Mouse (Mus musculus): Measurements from ENCODE around the gene Olfr1138. TPM values are rescaled to one million over a fixed set of nuclear protein-coding genes. Genes with fewer than 3 reads are reported as not detected.

Gene Olfr1138
- not detected in 2 replicates for polyA plus RNA-seq (2012; rRNA removed)

DNA sequence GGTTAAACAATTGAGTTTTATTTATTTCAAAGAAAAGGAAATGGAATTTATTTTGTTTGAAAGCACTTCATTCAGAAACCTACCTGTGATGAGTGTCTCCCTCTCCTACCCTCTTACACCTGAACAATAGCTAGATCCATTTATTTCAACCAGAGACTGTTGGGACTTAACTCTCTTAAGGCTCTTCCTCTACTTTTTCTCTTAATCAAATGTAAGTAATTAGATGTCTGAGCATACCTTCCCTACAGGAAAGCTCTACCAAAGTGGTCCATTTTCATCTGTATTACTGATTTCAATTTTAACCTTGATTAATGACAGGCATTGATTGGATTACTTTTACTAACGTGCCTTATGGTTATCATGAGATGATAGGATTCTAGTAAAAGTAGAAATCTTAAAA, at the start of gene Olfr1138:
Gene Olfr1138, minus strand, starts transcription at position 101 of the 400 bp plus-strand sequence.
- TF ChIP-seq POLR2A (IDR thresholded peaks at IDR 0.05; ENCODE audit: control insufficient read depth, extremely low read depth, insufficient read depth, low read length, poor library complexity) (no peak), CTCF (IDR thresholded peaks at IDR 0.05; ENCODE audit: borderline replicate concordance, control insufficient read depth, extremely low read depth, insufficient read depth, low read length, poor library complexity) (no peak)
- H3K27me3 ChIP-seq (ENCODE audit: control insufficient read depth, insufficient read depth, low read length): no peaks in the 10 kb centered on the region
- no peaks in the 10 kb centered on the region for H3K36me3 ChIP-seq (ENCODE audit: control insufficient read depth, insufficient read depth, low read length)
- H3K27ac ChIP-seq (ENCODE audit: control insufficient read depth, insufficient read depth, low read length): no peak within 1 kb of the TSS
- H3K4me1 ChIP-seq (replicated peaks; ENCODE audit: control insufficient read depth, insufficient read depth, low read length): no peaks in the 10 kb centered on the region
- no peak for DNase-seq
- 79% methylated on average over 1 of the region's 1 CpGs for WGBS
- H3K4me3 ChIP-seq (ENCODE audit: control insufficient read depth, insufficient read depth, low read length): no peak within 1 kb of the TSS

DNA sequence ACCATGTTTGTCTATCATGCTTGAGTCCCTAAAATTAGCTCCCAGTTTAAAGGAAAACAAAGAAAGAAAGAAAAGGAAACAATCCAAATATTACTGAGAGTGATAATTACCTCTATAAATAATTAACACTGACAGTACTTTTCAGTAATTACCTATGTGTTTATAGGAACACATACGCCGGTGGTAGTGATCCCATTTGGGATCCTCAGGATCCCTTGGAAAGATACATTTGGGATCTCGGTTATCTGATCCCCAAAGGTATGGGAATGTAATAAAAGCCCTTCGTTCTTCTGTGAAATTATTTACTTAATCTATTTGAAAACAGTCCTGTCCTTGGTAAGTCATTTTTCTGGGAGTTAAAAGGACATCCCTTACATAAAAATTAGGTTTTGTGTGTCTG, 39.4 kb upstream of the Olfr1138 start, which contains the start of gene Olfr152:
Gene Olfr152, plus strand, starts transcription at position 301 of the 400 bp plus-strand sequence.
- Histone ChIP-seq H3K27ac (ENCODE audit: control insufficient read depth, insufficient read depth, low read length) (no peak within 1 kb of the TSS), H3K27me3 (ENCODE audit: control insufficient read depth, insufficient read depth, low read length) (no peaks in the 10 kb centered on the region), H3K4me1 (replicated peaks; ENCODE audit: control insufficient read depth, insufficient read depth, low read length) (no peaks in the 10 kb centered on the region), H3K36me3 (ENCODE audit: control insufficient read depth, insufficient read depth, low read length) (no peaks in the 10 kb centered on the region), H3K4me3 (ENCODE audit: control insufficient read depth, insufficient read depth, low read length) (no peak within 1 kb of the TSS)
- TF ChIP-seq POLR2A (IDR thresholded peaks at IDR 0.05; ENCODE audit: control insufficient read depth, extremely low read depth, insufficient read depth, low read length, poor library complexity): no peak
- no peak for TF ChIP-seq CTCF (IDR thresholded peaks at IDR 0.05; ENCODE audit: borderline replicate concordance, control insufficient read depth, extremely low read depth, insufficient read depth, low read length, poor library complexity)
- DNase-seq: no peak
- WGBS: 86% methylated on average over 4 of the region's 4 CpGs

DNA sequence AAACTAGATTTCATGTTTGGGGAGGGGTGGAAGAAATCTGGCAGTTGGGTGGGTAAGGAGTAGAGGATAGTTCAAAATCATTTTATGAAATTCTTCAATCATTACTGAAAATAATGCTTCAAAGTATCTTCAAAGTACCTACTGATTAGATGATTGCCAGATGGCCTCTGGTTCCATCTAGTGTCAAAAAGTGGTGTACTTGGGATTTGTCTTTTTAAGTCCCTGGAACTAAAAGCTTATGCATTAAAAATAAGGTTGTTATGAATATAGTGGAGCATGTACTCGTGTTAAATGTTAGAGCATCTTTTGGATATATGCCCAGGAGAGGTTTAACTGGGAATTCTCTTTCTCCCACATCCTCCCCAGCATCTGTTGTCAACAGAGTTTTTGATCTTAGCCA, 36.4 kb upstream of the Olfr1138 start:
- H3K27me3 ChIP-seq (ENCODE audit: control insufficient read depth, insufficient read depth, low read length): no peaks in the 10 kb centered on the region
- 55% methylated on average over 1 of the region's 1 CpGs for WGBS
- TF ChIP-seq CTCF (IDR thresholded peaks at IDR 0.05; ENCODE audit: borderline replicate concordance, control insufficient read depth, extremely low read depth, insufficient read depth, low read length, poor library complexity): no peak
- no peak for TF ChIP-seq POLR2A (IDR thresholded peaks at IDR 0.05; ENCODE audit: control insufficient read depth, extremely low read depth, insufficient read depth, low read length, poor library complexity)

DNA sequence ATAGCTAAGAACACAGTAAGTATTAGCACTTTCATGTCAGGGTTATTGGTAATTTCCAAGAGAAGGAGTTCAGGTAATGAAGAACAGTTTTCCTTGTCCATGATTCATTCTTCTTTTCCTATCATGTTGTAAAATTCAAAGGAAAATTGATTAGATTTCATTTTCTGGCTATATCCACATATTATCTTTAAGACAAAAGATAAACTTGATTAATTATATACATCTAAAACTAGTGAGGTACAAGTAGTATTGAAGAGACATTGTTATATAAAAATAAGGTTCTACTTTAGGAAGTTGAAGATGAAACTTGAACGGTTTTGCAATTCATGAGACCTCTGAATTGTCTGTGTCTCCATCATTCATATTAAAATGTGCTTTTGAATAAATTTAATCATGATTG, 14.1 kb upstream of the Olfr1138 start, which contains the start of gene Olfr1141:
Gene Olfr1141, minus strand, starts transcription at position 101 of the 400 bp plus-strand sequence.
- H3K4me3 ChIP-seq (ENCODE audit: control insufficient read depth, insufficient read depth, low read length): no peak within 1 kb of the TSS
- TF ChIP-seq POLR2A (IDR thresholded peaks at IDR 0.05; ENCODE audit: control insufficient read depth, extremely low read depth, insufficient read depth, low read length, poor library complexity): no peak
- TF ChIP-seq CTCF (IDR thresholded peaks at IDR 0.05; ENCODE audit: borderline replicate concordance, control insufficient read depth, extremely low read depth, insufficient read depth, low read length, poor library complexity): no peak
- 82% methylated on average over 1 of the region's 1 CpGs for WGBS
- H3K27ac ChIP-seq (ENCODE audit: control insufficient read depth, insufficient read depth, low read length): no peak within 1 kb of the TSS
- no peak for DNase-seq
- H3K4me1 ChIP-seq (replicated peaks; ENCODE audit: control insufficient read depth, insufficient read depth, low read length): no peaks in the 10 kb centered on the region
- no peaks in the 10 kb centered on the region for H3K36me3 ChIP-seq (ENCODE audit: control insufficient read depth, insufficient read depth, low read length)
- H3K27me3 ChIP-seq (ENCODE audit: control insufficient read depth, insufficient read depth, low read length): no peaks in the 10 kb centered on the region

More for the DNA sequence above, 36.4 kb upstream of the Olfr1138 start:
- no peak overlapping the region for H3K27ac ChIP-seq (ENCODE audit: control insufficient read depth, insufficient read depth, low read length)
- no peaks in the 10 kb centered on the region for H3K4me1 ChIP-seq (replicated peaks; ENCODE audit: control insufficient read depth, insufficient read depth, low read length)
- no peak for DNase-seq
- no peaks in the 10 kb centered on the region for H3K36me3 ChIP-seq (ENCODE audit: control insufficient read depth, insufficient read depth, low read length)
- H3K4me3 ChIP-seq (ENCODE audit: control insufficient read depth, insufficient read depth, low read length): no peak overlapping the region

DNA sequence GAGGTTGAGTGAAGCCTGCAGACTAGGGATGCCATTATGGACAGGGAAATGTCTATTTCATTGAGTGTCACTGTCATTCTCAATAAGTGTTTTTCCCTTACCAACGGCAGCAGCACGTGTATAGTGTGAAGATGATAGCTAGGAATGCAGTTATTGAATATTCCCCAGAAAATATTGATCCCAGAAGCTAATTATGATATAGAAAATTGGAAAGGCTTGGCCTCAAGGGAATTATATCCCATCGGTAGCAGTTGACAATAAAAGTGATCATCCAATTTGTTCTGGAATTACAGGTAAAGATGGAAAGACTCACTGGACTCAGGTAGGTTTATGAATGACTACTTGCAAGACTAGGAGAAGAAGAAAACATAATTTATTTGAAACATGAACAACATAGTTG, 3.7 kb upstream of the Olfr1138 start, which contains the start of gene Olfr1140:
Gene Olfr1140, plus strand, starts transcription at position 301 of the 400 bp plus-strand sequence.
- no peak within 1 kb of the TSS for H3K4me3 ChIP-seq (ENCODE audit: control insufficient read depth, insufficient read depth, low read length)
- no peaks in the 10 kb centered on the region for H3K4me1 ChIP-seq (replicated peaks; ENCODE audit: control insufficient read depth, insufficient read depth, low read length)
- TF ChIP-seq POLR2A (IDR thresholded peaks at IDR 0.05; ENCODE audit: control insufficient read depth, extremely low read depth, insufficient read depth, low read length, poor library complexity): no peak
- TF ChIP-seq CTCF (IDR thresholded peaks at IDR 0.05; ENCODE audit: borderline replicate concordance, control insufficient read depth, extremely low read depth, insufficient read depth, low read length, poor library complexity): no peak
- no peak for DNase-seq
- no peaks in the 10 kb centered on the region for H3K36me3 ChIP-seq (ENCODE audit: control insufficient read depth, insufficient read depth, low read length)
- H3K27me3 ChIP-seq (ENCODE audit: control insufficient read depth, insufficient read depth, low read length): no peaks in the 10 kb centered on the region
- H3K27ac ChIP-seq (ENCODE audit: control insufficient read depth, insufficient read depth, low read length): no peak within 1 kb of the TSS
- 78% methylated on average over 3 of the region's 3 CpGs for WGBS

DNA sequence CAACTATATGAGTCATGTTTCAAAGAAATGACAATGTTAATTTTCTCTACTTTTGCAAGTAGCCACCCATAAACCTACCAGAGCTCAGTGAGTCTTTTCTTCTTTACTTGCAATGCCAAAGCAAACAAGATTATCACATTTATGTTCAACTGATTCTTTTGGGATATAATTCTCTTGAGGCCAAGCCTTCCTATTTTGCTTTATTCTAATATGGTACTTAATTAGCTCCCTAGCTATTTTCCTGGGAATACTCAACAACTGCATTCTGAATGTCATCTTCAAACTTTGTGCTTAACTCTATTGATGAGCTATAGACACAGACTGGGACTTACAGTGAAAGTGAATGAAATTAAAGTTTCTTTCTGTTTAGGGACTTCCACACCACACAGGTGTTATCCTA, 26.7 kb downstream of the Olfr1138 start, which contains the start of gene Olfr1137:
Gene Olfr1137, minus strand, starts transcription at position 101 of the 400 bp plus-strand sequence.
- DNase-seq: no peak
- TF ChIP-seq CTCF (IDR thresholded peaks at IDR 0.05; ENCODE audit: borderline replicate concordance, control insufficient read depth, extremely low read depth, insufficient read depth, low read length, poor library complexity) (no peak), POLR2A (IDR thresholded peaks at IDR 0.05; ENCODE audit: control insufficient read depth, extremely low read depth, insufficient read depth, low read length, poor library complexity) (no peak)
- Histone ChIP-seq H3K4me1 (replicated peaks; ENCODE audit: control insufficient read depth, insufficient read depth, low read length) (no peaks in the 10 kb centered on the region), H3K27me3 (ENCODE audit: control insufficient read depth, insufficient read depth, low read length) (no peaks in the 10 kb centered on the region), H3K27ac (ENCODE audit: control insufficient read depth, insufficient read depth, low read length) (no peak within 1 kb of the TSS), H3K4me3 (ENCODE audit: control insufficient read depth, insufficient read depth, low read length) (no peak within 1 kb of the TSS), H3K36me3 (ENCODE audit: control insufficient read depth, insufficient read depth, low read length) (no peaks in the 10 kb centered on the region)

DNA sequence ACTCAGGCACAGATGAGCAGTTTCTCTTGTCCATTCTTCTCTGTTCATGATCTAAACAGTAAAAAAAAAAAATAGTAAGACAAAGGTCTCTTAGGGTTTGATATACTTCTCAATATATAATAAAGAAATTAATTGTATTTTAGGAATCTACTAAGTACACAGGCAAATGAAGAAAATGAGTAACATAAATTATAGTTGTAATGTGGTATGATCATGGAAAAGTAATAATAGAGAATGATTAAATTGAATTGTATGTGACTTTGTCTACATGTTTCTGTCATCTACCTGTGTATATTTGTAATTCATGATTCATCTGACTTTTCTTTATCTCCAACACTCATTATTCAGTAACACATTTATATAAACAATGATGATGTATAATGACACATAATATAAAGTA, 45.9 kb downstream of the Olfr1138 start, which contains the start of gene Olfr1136:
Gene Olfr1136, minus strand, starts transcription at position 101 of the 400 bp plus-strand sequence.
- no peak for DNase-seq
- TF ChIP-seq CTCF (IDR thresholded peaks at IDR 0.05; ENCODE audit: borderline replicate concordance, control insufficient read depth, extremely low read depth, insufficient read depth, low read length, poor library complexity): no peak
- TF ChIP-seq POLR2A (IDR thresholded peaks at IDR 0.05; ENCODE audit: control insufficient read depth, extremely low read depth, insufficient read depth, low read length, poor library complexity): no peak
- no peak within 1 kb of the TSS for H3K4me3 ChIP-seq (ENCODE audit: control insufficient read depth, insufficient read depth, low read length)
- H3K36me3 ChIP-seq (ENCODE audit: control insufficient read depth, insufficient read depth, low read length): no peaks in the 10 kb centered on the region
- H3K4me1 ChIP-seq (replicated peaks; ENCODE audit: control insufficient read depth, insufficient read depth, low read length): no peaks in the 10 kb centered on the region
- no peaks in the 10 kb centered on the region for H3K27me3 ChIP-seq (ENCODE audit: control insufficient read depth, insufficient read depth, low read length)
- no peak within 1 kb of the TSS for H3K27ac ChIP-seq (ENCODE audit: control insufficient read depth, insufficient read depth, low read length)

Other genes with a start within 250 kb of the Olfr1138 start
- gene Pramel7, start 242.9 kb downstream of the Olfr1138 start, polyA plus RNA-seq (2012; rRNA removed): not detected in 2 replicates
- not detected in 2 replicates for gene Pramel6, start 233.4 kb downstream of the Olfr1138 start, polyA plus RNA-seq (2012; rRNA removed)
- gene Olfr153, start 208.2 kb downstream of the Olfr1138 start, polyA plus RNA-seq (2012; rRNA removed): not detected in 2 replicates
- not detected in 2 replicates for gene Olfr1128, start 194.4 kb downstream of the Olfr1138 start, polyA plus RNA-seq (2012; rRNA removed)
- gene Olfr1129, start 166.1 kb downstream of the Olfr1138 start, polyA plus RNA-seq (2012; rRNA removed): not detected in 2 replicates
- not detected in 2 replicates for gene Olfr1130, start 133.8 kb downstream of the Olfr1138 start, polyA plus RNA-seq (2012; rRNA removed)
- not detected in 2 replicates for gene Olfr1131, start 112.9 kb downstream of the Olfr1138 start, polyA plus RNA-seq (2012; rRNA removed)
- gene Olfr1132, start 102.4 kb downstream of the Olfr1138 start, polyA plus RNA-seq (2012; rRNA removed): not detected in 2 replicates
- gene Olfr1133, start 92.6 kb downstream of the Olfr1138 start, polyA plus RNA-seq (2012; rRNA removed): not detected in 2 replicates
- gene Olfr1134, start 81.5 kb downstream of the Olfr1138 start, polyA plus RNA-seq (2012; rRNA removed): not detected in 2 replicates
- not detected in 2 replicates for gene Olfr1135, start 66.3 kb downstream of the Olfr1138 start, polyA plus RNA-seq (2012; rRNA removed)
- 0.40 TPM in 1 of 2 replicates, not detected in the other for gene Olfr1136, start 46.0 kb downstream of the Olfr1138 start, polyA plus RNA-seq (2012; rRNA removed)
- not detected in 2 replicates for gene Olfr1137, start 26.8 kb downstream of the Olfr1138 start, polyA plus RNA-seq (2012; rRNA removed)
- gene Olfr1140, start 3.8 kb upstream of the Olfr1138 start, polyA plus RNA-seq (2012; rRNA removed): not detected in 2 replicates
- gene Olfr1141, start 14.0 kb upstream of the Olfr1138 start, polyA plus RNA-seq (2012; rRNA removed): not detected in 2 replicates
- not detected in 2 replicates for gene Olfr152, start 39.5 kb upstream of the Olfr1138 start, polyA plus RNA-seq (2012; rRNA removed)
- not detected in 2 replicates for gene Olfr1143, start 60.6 kb upstream of the Olfr1138 start, polyA plus RNA-seq (2012; rRNA removed)
- gene Olfr1145, start 69.8 kb upstream of the Olfr1138 start, polyA plus RNA-seq (2012; rRNA removed): not detected in 2 replicates
- gene Olfr1148, start 90.6 kb upstream of the Olfr1138 start, polyA plus RNA-seq (2012; rRNA removed): not detected in 2 replicates
- gene Olfr1150-ps1, start 104.0 kb upstream of the Olfr1138 start, polyA plus RNA-seq (2012; rRNA removed): not detected in 2 replicates
- gene Olfr1151, start 115.9 kb upstream of the Olfr1138 start, polyA plus RNA-seq (2012; rRNA removed): not detected in 2 replicates
- not detected in 2 replicates for gene Olfr1152, start 126.5 kb upstream of the Olfr1138 start, polyA plus RNA-seq (2012; rRNA removed)
- not detected in 2 replicates for gene Olfr1153, start 155.0 kb upstream of the Olfr1138 start, polyA plus RNA-seq (2012; rRNA removed)
- gene Olfr1154, start 165.2 kb upstream of the Olfr1138 start, polyA plus RNA-seq (2012; rRNA removed): not detected in 2 replicates
- not detected in 2 replicates for gene Olfr1155, start 205.2 kb upstream of the Olfr1138 start, polyA plus RNA-seq (2012; rRNA removed)
- gene Olfr1156, start 213.1 kb upstream of the Olfr1138 start, polyA plus RNA-seq (2012; rRNA removed): not detected in 2 replicates
- gene Olfr1157, start 228.3 kb upstream of the Olfr1138 start, polyA plus RNA-seq (2012; rRNA removed): not detected in 2 replicates
- not detected in 2 replicates for gene Olfr74, start 234.7 kb upstream of the Olfr1138 start, polyA plus RNA-seq (2012; rRNA removed)